Mouse (Mus musculus): ENCODE measurements around the gene Zmynd8. TPM values are rescaled to one million over a fixed set of nuclear protein-coding genes. Genes with fewer than 3 reads are reported as not detected.

The Zmynd8 gene
- total RNA-seq, 2 experiments from 2014 or later: 138 to 143 TPM

- no peak for DNase-seq (ENCODE audit: low spot score in 2 of 2)
Measured at GRCm38 (mm10) chr2:165838606-165839316, 60.1 kb downstream of the Zmynd8 start.

- DNase-seq (ENCODE audit: low spot score in 2 of 2): no peak
Measured at GRCm38 (mm10) chr2:165834601-165835000, 64.2 kb downstream of the Zmynd8 start.

- DNase-seq (ENCODE audit: low spot score in 2 of 2): no peak
Measured at GRCm38 (mm10) chr2:165833468-165833867, 65.3 kb downstream of the Zmynd8 start.

GRCm38 (mm10) chr2:165832720-165833119 lies 66.1 kb downstream of the Zmynd8 start:
- no peak for DNase-seq (ENCODE audit: low spot score in 2 of 2)

- DNase-seq (ENCODE audit: low spot score in 2 of 2): no peak
Measured at GRCm38 (mm10) chr2:165832295-165832694, 66.5 kb downstream of the Zmynd8 start.

- no peak for DNase-seq (ENCODE audit: low spot score in 2 of 2)
Measured at GRCm38 (mm10) chr2:165831637-165832289, 67.1 kb downstream of the Zmynd8 start.

- DNase-seq (ENCODE audit: low spot score in 2 of 2): no peak
Measured at GRCm38 (mm10) chr2:165828770-165829169, 70.0 kb downstream of the Zmynd8 start.

GRCm38 (mm10) chr2:165825964-165826712 lies 72.7 kb downstream of the Zmynd8 start:
- peak; percentile 79 to 88 for DNase-seq (ENCODE audit: low spot score in 2 of 2)

GRCm38 (mm10) chr2:165825261-165825900 lies 73.4 kb downstream of the Zmynd8 start:
- no peak for DNase-seq (ENCODE audit: low spot score in 2 of 2)

GRCm38 (mm10) chr2:165824826-165825225 lies 74.0 kb downstream of the Zmynd8 start:
- no peak for DNase-seq (ENCODE audit: low spot score in 2 of 2)

GRCm38 (mm10) chr2:165822478-165822877 lies 76.3 kb downstream of the Zmynd8 start:
- no peak for DNase-seq (ENCODE audit: low spot score in 2 of 2)

GRCm38 (mm10) chr2:165821671-165822070 lies 77.1 kb downstream of the Zmynd8 start:
- DNase-seq (ENCODE audit: low spot score in 2 of 2): no peak

- no peak for DNase-seq (ENCODE audit: low spot score in 2 of 2)
Measured at GRCm38 (mm10) chr2:165820504-165821095, 78.2 kb downstream of the Zmynd8 start.

- DNase-seq (ENCODE audit: low spot score in 2 of 2): no peak
Measured at GRCm38 (mm10) chr2:165820073-165820472, 78.7 kb downstream of the Zmynd8 start.

GRCm38 (mm10) chr2:165818985-165819948 lies 79.5 kb downstream of the Zmynd8 start:
- DNase-seq (ENCODE audit: low spot score in 2 of 2): peak; percentile 76 to 84

- DNase-seq (ENCODE audit: low spot score in 2 of 2): no peak
Measured at GRCm38 (mm10) chr2:165818570-165818969, 80.2 kb downstream of the Zmynd8 start.

- no peak for DNase-seq (ENCODE audit: low spot score in 2 of 2)
Measured at GRCm38 (mm10) chr2:165817437-165817836, 81.4 kb downstream of the Zmynd8 start.

- no peak for DNase-seq (ENCODE audit: low spot score in 2 of 2)
Measured at GRCm38 (mm10) chr2:165815103-165815880, 83.5 kb downstream of the Zmynd8 start.

- DNase-seq (ENCODE audit: low spot score in 2 of 2): no peak
Measured at GRCm38 (mm10) chr2:165812889-165813288, 85.9 kb downstream of the Zmynd8 start.
